Mouse (Mus musculus) testis, adult 2 months (tissue): Measurements from ENCODE around the gene Dlg5. TPM values are rescaled to one million over a fixed set of nuclear protein-coding genes. Genes with fewer than 3 reads are reported as not detected.

ENCODE experiments used
- H3K27ac ChIP-seq: fragments of 200-500 bp; 2 replicates; pipeline ENCODE4 v1.5.1; 2012; ENCODE audit warnings: low read depth, low read length; ENCODE audit not compliant: control insufficient read depth, insufficient read depth
- H3K27me3 ChIP-seq: fragments of 200-500 bp; 2 replicates; pipeline ENCODE4 v1.6.1; 2012; ENCODE audit warnings: mild to moderate bottlenecking, low read length, moderate library complexity; ENCODE audit not compliant: control insufficient read depth, insufficient read depth
- H3K36me3 ChIP-seq: fragments of 200-500 bp; 2 replicates; pipeline ENCODE4 v1.6.1; 2012; ENCODE audit warnings: mild to moderate bottlenecking, low read length; ENCODE audit not compliant: control insufficient read depth, insufficient read depth
- H3K4me1 ChIP-seq: fragments of 200-500 bp; 2 replicates; pipeline ENCODE4 v1.6.1; 2012; ENCODE audit warnings: low read length; ENCODE audit not compliant: control insufficient read depth, insufficient read depth
- H3K4me3 ChIP-seq: fragments of 200-500 bp; 2 replicates; pipeline ENCODE4 v1.5.1; 2012; ENCODE audit warnings: low read depth, mild to moderate bottlenecking, low read length, moderate library complexity, mixed read lengths; ENCODE audit not compliant: control insufficient read depth
- CTCF ChIP-seq: fragments of 200-500 bp; IDR thresholded peaks from 2 replicates; pipeline ENCODE4 v1.5.1; 2012; ENCODE audit warnings: low read depth, mild to moderate bottlenecking, inconsistent platforms, low read length, moderate library complexity; ENCODE audit not compliant: control insufficient read depth, insufficient read depth, insufficient replicate concordance
- POLR2A ChIP-seq: fragments of 200-500 bp; IDR thresholded peaks from 2 replicates; pipeline ENCODE4 v1.6.1; 2012; ENCODE audit warnings: low read depth, mild to moderate bottlenecking, inconsistent platforms, low read length, moderate library complexity; ENCODE audit not compliant: control insufficient read depth
- polyA plus RNA-seq: library from polyadenylated mRNA; depleted of rRNA; stranded (reverse); fragments of >200 nt; gene quantifications from 2 replicates; pipeline ENCODE4 v1.2.3, GENCODE M21; 2012

Gene Dlg5
- polyA plus RNA-seq, 1 experiment: 3.4 TPM

- TF ChIP-seq POLR2A (no peak), CTCF (no peak)
- Histone ChIP-seq H3K4me1 (no peaks in the 10 kb centered on the region), H3K36me3 (no peaks in the 10 kb centered on the region), H3K4me3 (no peak overlapping the region), H3K27ac (no peak overlapping the region), H3K27me3 (no peaks in the 10 kb centered on the region)
Observed at GRCm38 (mm10) chr14:24207360-24207752, 38.4 kb downstream of the Dlg5 start.

- H3K36me3 ChIP-seq: no peaks in the 10 kb centered on the region
- TF ChIP-seq POLR2A (no peak), CTCF (no peak)
- H3K4me3 ChIP-seq: no peak overlapping the region
- H3K4me1 ChIP-seq: no peaks in the 10 kb centered on the region
- no peaks in the 10 kb centered on the region for H3K27me3 ChIP-seq
- no peak overlapping the region for H3K27ac ChIP-seq
Observed at GRCm38 (mm10) chr14:24206736-24207359, 38.9 kb downstream of the Dlg5 start.

DNA sequence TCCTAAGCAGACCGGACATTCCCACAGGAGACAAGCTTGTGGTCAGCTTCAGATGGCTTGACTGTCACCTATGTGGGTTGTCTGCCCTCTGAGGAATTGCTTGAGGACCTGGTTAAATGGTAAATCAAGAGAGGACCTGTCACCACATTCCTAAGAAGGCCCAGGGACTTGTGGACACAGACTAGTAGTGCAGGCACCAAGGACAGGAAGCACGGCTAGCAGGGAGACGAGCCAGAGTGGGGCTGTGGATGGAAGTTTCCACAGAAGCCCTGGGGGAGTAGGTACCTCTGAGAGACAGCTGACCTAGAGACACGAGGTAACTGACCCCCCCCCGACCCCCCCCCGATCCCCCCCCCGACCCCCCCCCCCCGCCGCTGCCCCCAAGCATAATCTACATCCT lies 39.4 kb downstream of the Dlg5 start:
- TF ChIP-seq CTCF (no peak), POLR2A (no peak)
- H3K4me1 ChIP-seq: no peaks in the 10 kb centered on the region
- H3K36me3 ChIP-seq: no peaks in the 10 kb centered on the region
- no peak overlapping the region for H3K4me3 ChIP-seq
- H3K27ac ChIP-seq: no peak overlapping the region
- H3K27me3 ChIP-seq: no peaks in the 10 kb centered on the region

DNA sequence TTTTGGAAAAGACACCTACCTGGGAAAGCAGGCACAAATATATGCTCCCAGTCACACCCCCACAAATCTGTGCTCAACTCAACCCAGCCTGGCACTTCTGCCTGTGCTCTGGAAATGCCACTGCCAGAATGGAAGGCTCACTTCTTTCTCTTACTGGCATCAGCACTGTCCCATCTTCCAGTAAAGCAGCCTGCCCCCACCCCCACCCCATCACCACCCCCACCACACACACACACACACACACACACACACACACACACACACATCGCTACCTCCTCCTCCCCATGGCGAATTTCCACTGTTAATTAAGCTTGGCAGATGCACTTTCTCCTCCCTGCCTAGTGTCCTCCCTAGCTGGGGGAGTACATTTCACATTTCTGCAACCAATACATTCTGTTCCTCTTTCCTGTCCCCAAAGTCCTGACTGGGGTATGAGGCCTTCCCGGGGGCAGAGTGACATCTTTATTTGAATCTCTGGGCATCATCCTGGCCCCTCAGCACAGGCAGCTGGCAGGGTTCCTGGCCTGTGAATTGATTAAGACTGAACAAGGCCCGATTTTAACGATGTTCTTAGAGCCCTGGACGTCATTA lies 40.3 kb downstream of the Dlg5 start:
- Histone ChIP-seq H3K27ac (no peak overlapping the region), H3K36me3 (no peaks in the 10 kb centered on the region), H3K4me1 (no peaks in the 10 kb centered on the region), H3K27me3 (no peaks in the 10 kb centered on the region), H3K4me3 (no peak overlapping the region)
- TF ChIP-seq CTCF: no peak
- no peak for TF ChIP-seq POLR2A

- Histone ChIP-seq H3K27ac (no peak overlapping the region), H3K4me3 (no peak overlapping the region), H3K36me3 (no peaks in the 10 kb centered on the region), H3K27me3 (no peaks in the 10 kb centered on the region), H3K4me1 (no peaks in the 10 kb centered on the region)
- TF ChIP-seq CTCF: no peak
- TF ChIP-seq POLR2A: no peak
Observed at GRCm38 (mm10) chr14:24203210-24203609, 42.5 kb downstream of the Dlg5 start.

GRCm38 (mm10) chr14:24200771-24201170 lies 44.9 kb downstream of the Dlg5 start:
- Histone ChIP-seq H3K36me3 (no peaks in the 10 kb centered on the region), H3K4me3 (no peak overlapping the region), H3K27ac (no peak overlapping the region), H3K4me1 (no peaks in the 10 kb centered on the region), H3K27me3 (no peaks in the 10 kb centered on the region)
- TF ChIP-seq POLR2A (no peak), CTCF (no peak)

GRCm38 (mm10) chr14:24199732-24200131 lies 46.0 kb downstream of the Dlg5 start:
- TF ChIP-seq POLR2A (no peak), CTCF (no peak)

More at GRCm38 (mm10) chr14:24199732-24200131, 46.0 kb downstream of the Dlg5 start:
- Histone ChIP-seq H3K4me3 (peak overlapping the region; percentile 36), H3K36me3 (no peaks in the 10 kb centered on the region), H3K27ac (no peak overlapping the region), H3K4me1 (no peaks in the 10 kb centered on the region), H3K27me3 (no peaks in the 10 kb centered on the region)
